Mouse (Mus musculus) G1E (cell line): ENCODE data around the gene Sec62. TPM values are rescaled to one million over a fixed set of nuclear protein-coding genes. Genes with fewer than 3 reads are reported as not detected.

Source experiments
- ATAC-seq: 2 replicates; pipeline ENCODE4 v1.8.0; 2016; ENCODE audit warnings: mild to moderate bottlenecking; ENCODE audit not compliant: insufficient number of reproducible peaks, poor library complexity, low FRiP score, severe bottlenecking; ENCODE audit errors: extremely low read depth
- DNase-seq: peaks from one replicate; pipeline ENCODE4 v3.0.0; 2012; ENCODE audit warnings: low spot score
- H3K27me3 ChIP-seq: 2 replicates; pipeline ENCODE4 v1.6.1; 2012; ENCODE audit warnings: mild to moderate bottlenecking, low read length, inconsistent platforms; ENCODE audit not compliant: insufficient read depth
- H3K36me3 ChIP-seq: replicated peaks from 2 replicates; pipeline ENCODE3; 2012; ENCODE audit warnings: mild to moderate bottlenecking, inconsistent platforms
- H3K4me1 ChIP-seq: 2 replicates; pipeline ENCODE4 v1.6.1; 2012; ENCODE audit warnings: low read depth, low read length, inconsistent platforms, mixed read lengths; ENCODE audit not compliant: insufficient read depth
- H3K4me3 ChIP-seq: 2 replicates; pipeline ENCODE4 v1.5.1; 2012; ENCODE audit warnings: low read depth, mild to moderate bottlenecking, inconsistent platforms, low read length, moderate library complexity, mixed read lengths
- H3K9me3 ChIP-seq: replicated peaks from 2 replicates; pipeline ENCODE4 v1.6.1; 2012; ENCODE audit warnings: inconsistent platforms
- CTCF ChIP-seq: IDR thresholded peaks from 2 replicates; pipeline ENCODE4 v1.5.1; 2012; ENCODE audit warnings: low read depth, low read length, inconsistent platforms, mixed read lengths
- GATA1 ChIP-seq: IDR thresholded peaks from 2 replicates; pipeline ENCODE4 v1.6.1; 2012; ENCODE audit warnings: borderline replicate concordance, low read length, inconsistent platforms, mixed read lengths
- GATA2 ChIP-seq: IDR thresholded peaks from 2 replicates; pipeline ENCODE4 v1.6.1; 2012; ENCODE audit warnings: low read depth, low read length, inconsistent platforms, borderline replicate concordance
- POLR2AphosphoS5 ChIP-seq: IDR thresholded peaks from 2 replicates; pipeline ENCODE4 v1.6.1; 2012; ENCODE audit warnings: low read depth, low read length, inconsistent platforms; ENCODE audit not compliant: insufficient replicate concordance
- TAL1 ChIP-seq: conservative IDR thresholded peaks from 2 replicates; pipeline ENCODE4 v1.6.1; 2012; ENCODE audit warnings: low read depth, low read length, inconsistent platforms, mixed read lengths
- polyA plus RNA-seq: library from polyadenylated mRNA; stranded (reverse); fragments of >175 nt; gene quantifications from 2 replicates; pipeline ENCODE4 v1.2.3, GENCODE M21; 2012
- total RNA-seq, 2 experiments: library from RNA; stranded (forward) in 1 of 2; stranded (reverse) in 1 of 2; fragments of 200-1000 nt in 1 of 2; fragments of >200 nt in 1 of 2; fragmentation: Nextera tagmentation in 1 of 2; gene quantifications; 2 replicates each; pipeline ENCODE4 v1.2.3; 2014 to 2017

The Sec62 gene
- total and polyA plus RNA-seq, 3 experiments: 13.5 to 108 (median 68.0) TPM

- no peak for DNase-seq
- H3K36me3 ChIP-seq: peaks cover 58% of the 10 kb centered on the region
- no peaks in the 10 kb centered on the region for H3K9me3 ChIP-seq
These were observed 26.0 kb downstream of the Sec62 start for GRCm38 (mm10) chr3:30818630-30819125.

GRCm38 (mm10) chr3:30822163-30822562 lies 29.5 kb downstream of the Sec62 start:
- TF ChIP-seq TAL1 (no peak), POLR2AphosphoS5 (no peak), GATA1 (no peak), CTCF (no peak), GATA2 (no peak)
- no peaks in the 10 kb centered on the region for H3K27me3 ChIP-seq
- H3K4me1 ChIP-seq: no peaks in the 10 kb centered on the region
- DNase-seq: no peak
- H3K4me3 ChIP-seq: no peak overlapping the region
- ATAC-seq: no peak
- peaks cover 37% of the 10 kb centered on the region for H3K36me3 ChIP-seq
- no peaks in the 10 kb centered on the region for H3K9me3 ChIP-seq

More at GRCm38 (mm10) chr3:30818630-30819125, 26.0 kb downstream of the Sec62 start:
- no peaks in the 10 kb centered on the region for H3K27me3 ChIP-seq
- ATAC-seq: no peak
- H3K4me1 ChIP-seq: no peaks in the 10 kb centered on the region
- TF ChIP-seq GATA1 (no peak), CTCF (no peak), GATA2 (no peak), POLR2AphosphoS5 (no peak), TAL1 (no peak)
- H3K4me3 ChIP-seq: no peak overlapping the region

DNA sequence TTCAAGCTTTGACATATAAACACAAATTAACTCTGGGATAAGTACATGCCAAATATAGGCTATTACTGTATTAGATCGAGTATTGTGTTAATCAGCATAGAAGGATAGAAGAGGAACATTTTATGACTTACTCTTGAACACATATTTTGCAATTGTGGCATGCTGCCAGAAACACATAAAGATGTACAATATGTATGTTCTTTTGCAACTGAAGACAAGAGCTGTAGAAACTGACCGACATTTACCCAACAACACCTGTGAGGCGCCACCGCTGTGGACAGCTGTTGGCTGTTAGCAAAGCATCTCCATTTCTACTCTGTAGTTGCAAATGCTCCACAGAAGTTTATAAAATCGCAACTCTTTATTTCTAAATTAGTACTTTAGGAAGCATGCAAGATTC lies 33.4 kb downstream of the Sec62 start:
- no peak for TF ChIP-seq TAL1
- no peak for TF ChIP-seq GATA2
- no peak for TF ChIP-seq POLR2AphosphoS5
- TF ChIP-seq GATA1: no peak
- no peak for TF ChIP-seq CTCF
- H3K27me3 ChIP-seq: peaks cover 16% of the 10 kb centered on the region; the same call in 1 of the 2 replicates
- ATAC-seq (no peak), DNase-seq (no peak)
- H3K4me1 ChIP-seq: no peaks in the 10 kb centered on the region
- no peak overlapping the region for H3K4me3 ChIP-seq
- H3K36me3 ChIP-seq: peaks cover 8% of the 10 kb centered on the region
- H3K9me3 ChIP-seq: no peaks in the 10 kb centered on the region

GRCm38 (mm10) chr3:30831848-30832606 lies 39.4 kb downstream of the Sec62 start:
- H3K4me1 ChIP-seq: no peaks in the 10 kb centered on the region
- no peak overlapping the region for H3K4me3 ChIP-seq
- no peak for ATAC-seq
- H3K9me3 ChIP-seq: no peaks in the 10 kb centered on the region
- no peak for DNase-seq
- no peaks in the 10 kb centered on the region for H3K36me3 ChIP-seq
- TF ChIP-seq GATA2: no peak
- H3K27me3 ChIP-seq: peaks cover 32% of the 10 kb centered on the region

- Histone ChIP-seq H3K36me3 (no peaks in the 10 kb centered on the region), H3K4me1 (no peaks in the 10 kb centered on the region), H3K9me3 (no peaks in the 10 kb centered on the region), H3K27me3 (peaks cover 32% of the 10 kb centered on the region), H3K4me3 (no peak overlapping the region)
- TF ChIP-seq GATA1 (no peak), CTCF (no peak), TAL1 (no peak), POLR2AphosphoS5 (no peak)
- DNase-seq (no peak), ATAC-seq (no peak)
These were observed 40.6 kb downstream of the Sec62 start for GRCm38 (mm10) chr3:30833254-30833653.

- Histone ChIP-seq H3K4me1 (no peaks in the 10 kb centered on the region), H3K27me3 (peaks cover 19% of the 10 kb centered on the region), H3K9me3 (no peaks in the 10 kb centered on the region), H3K36me3 (no peaks in the 10 kb centered on the region), H3K4me3 (no peak overlapping the region)
- no peak for ATAC-seq
- TF ChIP-seq GATA1 (no peak), GATA2 (no peak), TAL1 (no peak), POLR2AphosphoS5 (no peak), CTCF (no peak)
- no peak for DNase-seq
These were observed 53.1 kb downstream of the Sec62 start for GRCm38 (mm10) chr3:30845755-30846154.

DNA sequence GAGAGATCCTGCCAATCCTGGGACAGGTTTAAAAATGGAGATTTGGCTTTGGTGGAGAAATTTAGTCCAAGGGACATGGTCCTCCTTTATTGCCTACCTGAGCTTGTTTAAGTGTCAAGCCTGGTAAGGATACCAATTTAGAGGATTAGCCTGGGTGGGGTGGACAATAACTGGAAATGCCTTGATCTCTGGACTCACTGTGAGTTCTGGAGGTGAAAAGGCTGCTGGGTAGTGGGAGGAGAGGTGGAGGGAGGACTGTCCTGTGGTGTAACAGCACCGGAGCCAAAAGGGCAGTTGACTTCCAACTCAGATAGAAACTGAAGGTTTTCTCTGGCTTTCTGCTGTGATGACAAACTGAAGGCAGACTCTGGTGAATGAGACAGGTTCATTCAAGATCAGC lies 54.7 kb downstream of the Sec62 start:
- TF ChIP-seq GATA1 (no peak), CTCF (no peak), POLR2AphosphoS5 (no peak), TAL1 (no peak), GATA2 (no peak)
- no peak for ATAC-seq
- H3K9me3 ChIP-seq: no peaks in the 10 kb centered on the region

More for the DNA sequence above, 54.7 kb downstream of the Sec62 start:
- H3K4me3 ChIP-seq: no peak overlapping the region
- no peak for DNase-seq
- H3K27me3 ChIP-seq: peaks cover 24% of the 10 kb centered on the region
- H3K4me1 ChIP-seq: no peaks in the 10 kb centered on the region
- no peaks in the 10 kb centered on the region for H3K36me3 ChIP-seq
